Mouse (Mus musculus): ENCODE measurements at regions not wholly inside any gene's neighbourhood (a gene's known extent, or its start where the extent isn't known, plus 50 kb on each side); places are given as distances from the start of the nearest gene placed in this dataset.

DNA sequence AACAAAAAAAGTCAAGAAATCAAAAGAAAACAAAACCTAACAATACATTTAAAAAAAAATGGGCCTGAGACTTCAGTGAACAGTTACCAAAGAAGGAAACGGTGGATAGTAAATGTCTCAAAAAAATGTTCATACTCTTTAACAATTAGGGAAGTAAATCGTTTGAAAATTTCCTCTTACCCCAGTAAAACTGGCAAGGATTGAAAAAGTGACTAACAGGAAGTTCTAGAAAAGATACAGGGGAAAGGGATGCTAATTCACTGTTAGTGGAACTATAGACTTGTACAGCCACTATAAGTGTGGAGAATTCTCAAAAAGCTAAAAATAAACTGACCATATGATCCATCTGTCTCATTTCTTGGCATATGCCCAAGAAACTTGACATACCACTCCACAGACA, 151.5 kb downstream of the P2ry1 start:
- Histone ChIP-seq H3K4me2 (ENCODE audit: low read depth, low read length) (no peak overlapping the region), H3K4me1 (ENCODE audit: control insufficient read depth, insufficient read depth) (no peaks in the 10 kb centered on the region), H3K27me3 (ENCODE audit: control insufficient read depth, insufficient read depth, low read length) (no peaks in the 10 kb centered on the region), H3K27ac (ENCODE audit: low read depth) (no peak overlapping the region), H3K36me3 (replicated peaks; ENCODE audit: control insufficient read depth, insufficient read depth, low read length) (no peaks in the 10 kb centered on the region), H3K9ac (replicated peaks; ENCODE audit: low read depth, low read length) (no peak overlapping the region), H3K4me3 (ENCODE audit: low read depth, low read length) (no peak overlapping the region), H3K9me3 (replicated peaks; ENCODE audit: control insufficient read depth, low read length) (no peaks in the 10 kb centered on the region)
- ATAC-seq (ENCODE audit: insufficient read depth, low read depth) (no peak), DNase-seq (ENCODE audit: low spot score) (no peak)
- no peak for TF ChIP-seq EP300 (IDR thresholded peaks at IDR 0.05; ENCODE audit: low read depth)
- no peak for TF ChIP-seq CTCF (IDR thresholded peaks at IDR 0.05; ENCODE audit: low read depth)
- WGBS: 60% methylated on average over 2 of the region's 2 CpGs

DNA sequence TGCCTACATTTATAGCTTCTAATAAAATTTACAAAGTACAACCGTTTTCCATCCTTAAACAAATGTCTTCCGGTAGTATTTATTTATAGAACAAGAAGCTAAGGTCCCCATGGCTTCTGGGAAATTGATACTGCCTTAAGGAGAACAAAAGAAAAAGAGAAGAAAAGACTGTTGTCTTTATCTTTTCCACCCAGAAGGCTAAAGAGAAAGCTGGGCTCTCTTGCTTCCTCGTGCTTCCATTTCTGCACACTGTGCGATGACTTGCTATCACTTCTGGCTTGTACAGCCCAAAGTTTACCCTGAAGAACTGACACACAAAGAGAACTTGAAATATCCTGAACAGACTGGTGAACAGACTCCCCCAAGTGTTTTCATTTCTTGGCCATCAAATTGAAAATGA, 157.2 kb downstream of the P2ry1 start:
- H3K27me3 ChIP-seq (ENCODE audit: control insufficient read depth, insufficient read depth, low read length): no peaks in the 10 kb centered on the region
- ATAC-seq (ENCODE audit: insufficient read depth, low read depth) (no peak), DNase-seq (ENCODE audit: low spot score) (no peak)
- H3K9me3 ChIP-seq (replicated peaks; ENCODE audit: control insufficient read depth, low read length): no peaks in the 10 kb centered on the region
- TF ChIP-seq CTCF (IDR thresholded peaks at IDR 0.05; ENCODE audit: low read depth) (no peak), EP300 (IDR thresholded peaks at IDR 0.05; ENCODE audit: low read depth) (no peak)
- no peak overlapping the region for H3K4me3 ChIP-seq (ENCODE audit: low read depth, low read length)
- H3K4me2 ChIP-seq (ENCODE audit: low read depth, low read length): no peak overlapping the region
- WGBS: 46% methylated on average over 4 of the region's 4 CpGs
- no peaks in the 10 kb centered on the region for H3K4me1 ChIP-seq (ENCODE audit: control insufficient read depth, insufficient read depth)
- no peaks in the 10 kb centered on the region for H3K36me3 ChIP-seq (replicated peaks; ENCODE audit: control insufficient read depth, insufficient read depth, low read length)
- H3K27ac ChIP-seq (ENCODE audit: low read depth): no peak overlapping the region
- no peak overlapping the region for H3K9ac ChIP-seq (replicated peaks; ENCODE audit: low read depth, low read length)

DNA sequence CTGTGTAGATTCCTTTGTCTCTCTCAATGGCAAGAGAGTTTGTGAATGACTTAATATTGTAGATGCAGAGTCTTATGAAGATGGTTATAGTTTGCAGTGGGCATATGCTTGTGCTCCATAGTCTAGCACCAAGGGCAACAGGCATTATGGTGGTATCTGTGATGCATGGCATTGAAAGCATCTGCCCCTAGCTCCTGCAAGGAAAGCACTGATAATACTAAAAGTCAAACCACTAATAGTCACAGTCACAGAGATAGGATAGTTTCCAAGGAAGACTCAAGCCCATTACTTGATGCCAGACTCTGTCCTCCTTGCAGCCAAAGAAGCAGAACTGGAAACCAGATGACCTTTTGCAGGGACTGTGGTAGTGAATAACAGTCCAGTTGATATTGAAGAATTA, 158.8 kb downstream of the P2ry1 start:
- TF ChIP-seq CTCF (IDR thresholded peaks at IDR 0.05; ENCODE audit: low read depth) (no peak), EP300 (IDR thresholded peaks at IDR 0.05; ENCODE audit: low read depth) (no peak)
- Histone ChIP-seq H3K4me3 (ENCODE audit: low read depth, low read length) (no peak overlapping the region), H3K27me3 (ENCODE audit: control insufficient read depth, insufficient read depth, low read length) (no peaks in the 10 kb centered on the region), H3K9me3 (replicated peaks; ENCODE audit: control insufficient read depth, low read length) (no peaks in the 10 kb centered on the region), H3K9ac (replicated peaks; ENCODE audit: low read depth, low read length) (no peak overlapping the region), H3K4me2 (ENCODE audit: low read depth, low read length) (no peak overlapping the region), H3K36me3 (replicated peaks; ENCODE audit: control insufficient read depth, insufficient read depth, low read length) (no peaks in the 10 kb centered on the region), H3K4me1 (ENCODE audit: control insufficient read depth, insufficient read depth) (no peaks in the 10 kb centered on the region), H3K27ac (ENCODE audit: low read depth) (no peak overlapping the region)
- no peak for ATAC-seq (ENCODE audit: insufficient read depth, low read depth)
- no peak for DNase-seq (ENCODE audit: low spot score)

- no peaks in the 10 kb centered on the region for H3K36me3 ChIP-seq (replicated peaks; ENCODE audit: control insufficient read depth, insufficient read depth, low read length)
- H3K9me3 ChIP-seq (replicated peaks; ENCODE audit: control insufficient read depth, low read length): no peaks in the 10 kb centered on the region
- no peak overlapping the region for H3K4me3 ChIP-seq (ENCODE audit: low read depth, low read length)
- DNase-seq (ENCODE audit: low spot score) (peak; percentile 13), ATAC-seq (ENCODE audit: insufficient read depth, low read depth) (no peak)
- no peak overlapping the region for H3K4me2 ChIP-seq (ENCODE audit: low read depth, low read length)
- no peaks in the 10 kb centered on the region for H3K27me3 ChIP-seq (ENCODE audit: control insufficient read depth, insufficient read depth, low read length)
- TF ChIP-seq EP300 (IDR thresholded peaks at IDR 0.05; ENCODE audit: low read depth) (no peak), CTCF (IDR thresholded peaks at IDR 0.05; ENCODE audit: low read depth) (peak; percentile 46)
- H3K27ac ChIP-seq (ENCODE audit: low read depth): no peak overlapping the region
- no peak overlapping the region for H3K9ac ChIP-seq (replicated peaks; ENCODE audit: low read depth, low read length)
- 0% methylated on average over 1 of the region's 1 CpGs for WGBS
- H3K4me1 ChIP-seq (ENCODE audit: control insufficient read depth, insufficient read depth): no peaks in the 10 kb centered on the region
Observed at GRCm38 (mm10) chr3:61185789-61186188, 175.6 kb upstream of the Rap2b start.

- no peaks in the 10 kb centered on the region for H3K4me1 ChIP-seq (ENCODE audit: control insufficient read depth, insufficient read depth)
- no peak overlapping the region for H3K4me2 ChIP-seq (ENCODE audit: low read depth, low read length)
- no peak overlapping the region for H3K4me3 ChIP-seq (ENCODE audit: low read depth, low read length)
- H3K9ac ChIP-seq (replicated peaks; ENCODE audit: low read depth, low read length): no peak overlapping the region
- H3K9me3 ChIP-seq (replicated peaks; ENCODE audit: control insufficient read depth, low read length): no peaks in the 10 kb centered on the region
- TF ChIP-seq CTCF (IDR thresholded peaks at IDR 0.05; ENCODE audit: low read depth) (no peak), EP300 (IDR thresholded peaks at IDR 0.05; ENCODE audit: low read depth) (no peak)
- ATAC-seq (ENCODE audit: insufficient read depth, low read depth) (no peak), DNase-seq (ENCODE audit: low spot score) (no peak)
- H3K27ac ChIP-seq (ENCODE audit: low read depth): no peak overlapping the region
- H3K27me3 ChIP-seq (ENCODE audit: control insufficient read depth, insufficient read depth, low read length): no peaks in the 10 kb centered on the region
- no peaks in the 10 kb centered on the region for H3K36me3 ChIP-seq (replicated peaks; ENCODE audit: control insufficient read depth, insufficient read depth, low read length)
Observed at GRCm38 (mm10) chr3:61188662-61189061, 172.8 kb upstream of the Rap2b start.

- H3K9me3 ChIP-seq (replicated peaks; ENCODE audit: control insufficient read depth, low read length): no peaks in the 10 kb centered on the region
- H3K27me3 ChIP-seq (ENCODE audit: control insufficient read depth, insufficient read depth, low read length): no peaks in the 10 kb centered on the region
- no peaks in the 10 kb centered on the region for H3K4me1 ChIP-seq (ENCODE audit: control insufficient read depth, insufficient read depth)
- H3K4me3 ChIP-seq (ENCODE audit: low read depth, low read length): no peak overlapping the region
- no peak overlapping the region for H3K9ac ChIP-seq (replicated peaks; ENCODE audit: low read depth, low read length)
- no peak overlapping the region for H3K27ac ChIP-seq (ENCODE audit: low read depth)
- H3K4me2 ChIP-seq (ENCODE audit: low read depth, low read length): no peak overlapping the region
- TF ChIP-seq CTCF (IDR thresholded peaks at IDR 0.05; ENCODE audit: low read depth) (no peak), EP300 (IDR thresholded peaks at IDR 0.05; ENCODE audit: low read depth) (no peak)
- ATAC-seq (ENCODE audit: insufficient read depth, low read depth) (no peak), DNase-seq (ENCODE audit: low spot score) (no peak)
- no peaks in the 10 kb centered on the region for H3K36me3 ChIP-seq (replicated peaks; ENCODE audit: control insufficient read depth, insufficient read depth, low read length)
- WGBS: 17% methylated on average over 4 of the region's 4 CpGs
Observed at GRCm38 (mm10) chr3:61216562-61216961, 144.9 kb upstream of the Rap2b start.

All from heart, postnatal 0 days (tissue).